Mouse (Mus musculus) bone marrow, adult 2 months (tissue): ENCODE measurements around the gene Aco2.

Experiments
- CTCF ChIP-seq: fragments of 200-500 bp; IDR thresholded peaks from 2 replicates; pipeline ENCODE4 v1.5.1; 2011; ENCODE audit warnings: low read length, control low read depth; ENCODE audit not compliant: control insufficient read depth, insufficient read depth
- POLR2A ChIP-seq: fragments of 200-500 bp; IDR thresholded peaks from 2 replicates; pipeline ENCODE4 v1.6.1; 2011; ENCODE audit warnings: low read depth, mild to moderate bottlenecking, control low read depth, low read length, borderline replicate concordance; ENCODE audit not compliant: control insufficient read depth

DNA sequence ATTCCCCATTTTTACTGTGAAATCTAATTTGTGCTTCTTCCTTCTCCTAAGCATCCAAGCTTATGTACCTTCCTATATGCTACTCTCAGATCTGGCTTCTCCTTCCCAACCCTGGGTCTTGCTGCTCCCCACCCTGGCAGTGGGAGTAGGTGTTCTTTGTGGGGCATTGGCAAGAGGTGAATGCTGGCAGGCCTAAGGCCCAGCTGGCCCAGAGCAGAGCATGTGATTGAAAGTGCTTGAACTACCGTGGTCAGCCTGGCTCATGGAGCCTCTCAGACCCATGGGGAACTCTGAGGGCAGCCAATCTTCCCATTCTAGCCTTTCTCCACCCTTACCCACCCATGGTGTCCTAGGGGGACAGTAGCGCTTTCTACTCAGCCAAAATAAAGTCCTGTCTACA, 24.3 kb downstream of the Aco2 start:
- TF ChIP-seq CTCF = no peak
- no peak for TF ChIP-seq POLR2A
